Mouse (Mus musculus): ENCODE results near the gene Aspdh. TPM values are rescaled to one million over a fixed set of nuclear protein-coding genes. Genes with fewer than 3 reads are reported as not detected.
A peak's percentile ranks its signal among the peaks of the same experiment; 100 is the strongest.

The Aspdh gene
- polyA plus RNA-seq, 1 experiment from 2014 or later, result 1.5 TPM

GRCm38 (mm10) chr7:44461503-44462217 lies 3.5 kb upstream of the Aspdh start:
- H3K27me3 ChIP-seq (replicated peaks; ENCODE audit: control insufficient read depth, insufficient read depth, low read length), result peaks cover 49% of the 10 kb centered on the region
- no peak overlapping the region for H3K4me2 ChIP-seq (replicated peaks; ENCODE audit: low read depth)
- no peak for ATAC-seq
- H3K9me3 ChIP-seq (ENCODE audit: control insufficient read depth), result no peaks in the 10 kb centered on the region
- no peak for TF ChIP-seq CTCF (IDR thresholded peaks at IDR 0.05; ENCODE audit: low read depth)
- H3K9ac ChIP-seq (ENCODE audit: low read depth, low read length), result no peak overlapping the region
- H3K4me3 ChIP-seq (ENCODE audit: low read depth, low read length), result no peak overlapping the region
- H3K36me3 ChIP-seq (ENCODE audit: control insufficient read depth, insufficient read depth), result no peaks in the 10 kb centered on the region
- H3K27ac ChIP-seq (ENCODE audit: low read depth, low read length), result no peak overlapping the region
- H3K4me1 ChIP-seq (replicated peaks; ENCODE audit: control insufficient read depth, insufficient read depth, low read length), result no peaks in the 10 kb centered on the region
- 49% methylated on average over 56 of the region's 57 CpGs for WGBS

DNA sequence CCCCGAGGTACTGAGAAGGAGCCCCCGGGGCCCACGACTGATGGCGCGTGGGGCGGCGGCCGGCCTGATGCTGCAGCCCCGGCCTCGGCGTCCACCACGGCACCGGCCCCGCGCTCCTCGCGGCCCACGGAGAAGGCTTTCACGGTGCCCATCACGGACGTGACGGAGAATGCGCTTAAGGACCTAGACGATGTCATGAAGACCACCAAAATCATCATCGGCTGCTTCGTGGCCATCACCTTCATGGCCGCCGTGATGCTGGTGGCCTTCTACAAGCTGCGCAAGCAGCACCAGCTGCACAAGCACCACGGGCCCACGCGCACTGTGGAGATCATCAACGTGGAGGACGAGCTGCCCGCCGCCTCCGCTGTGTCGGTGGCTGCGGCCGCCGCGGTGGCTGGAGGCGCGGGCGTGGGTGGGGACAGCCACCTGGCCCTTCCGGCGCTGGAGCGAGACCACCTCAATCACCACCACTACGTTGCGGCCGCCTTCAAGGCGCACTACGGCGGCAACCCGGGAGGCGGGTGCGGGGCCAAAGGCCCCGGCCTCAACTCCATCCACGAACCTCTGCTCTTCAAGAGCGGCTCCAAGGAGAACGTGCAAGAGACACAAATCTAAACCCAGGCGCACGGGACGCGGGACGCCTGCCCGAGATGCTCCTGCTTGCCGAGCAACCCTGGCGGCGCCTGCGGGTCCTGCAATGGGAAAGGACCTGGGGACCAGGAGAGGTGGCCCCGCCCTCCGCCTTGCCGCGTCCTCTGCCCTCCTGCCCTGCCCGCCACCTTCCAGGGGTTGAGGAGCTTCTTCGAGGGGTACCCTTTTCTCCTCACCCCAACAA lies 2.8 kb upstream of the Aspdh start:
- H3K4me1 ChIP-seq (replicated peaks; ENCODE audit: control insufficient read depth, insufficient read depth, low read length), result no peaks in the 10 kb centered on the region
- no peak overlapping the region for H3K9ac ChIP-seq (ENCODE audit: low read depth, low read length)
- H3K4me3 ChIP-seq (ENCODE audit: low read depth, low read length), result peak overlapping the region; percentile 16; the same call in 1 of the 2 replicates
- WGBS, result 8% methylated on average over 72 of the region's 77 CpGs
- no peaks in the 10 kb centered on the region for H3K9me3 ChIP-seq (ENCODE audit: control insufficient read depth)
- peaks cover 49% of the 10 kb centered on the region for H3K27me3 ChIP-seq (replicated peaks; ENCODE audit: control insufficient read depth, insufficient read depth, low read length)
- H3K27ac ChIP-seq (ENCODE audit: low read depth, low read length), result no peak overlapping the region
- no peaks in the 10 kb centered on the region for H3K36me3 ChIP-seq (ENCODE audit: control insufficient read depth, insufficient read depth)
- peak overlapping the region; percentile 38 for H3K4me2 ChIP-seq (replicated peaks; ENCODE audit: low read depth)
- no peak for ATAC-seq
- TF ChIP-seq CTCF (IDR thresholded peaks at IDR 0.05; ENCODE audit: low read depth), result peak; percentile 61

GRCm38 (mm10) chr7:44463056-44463425 lies 2.1 kb upstream of the Aspdh start:
- 23% methylated on average over 8 of the region's 8 CpGs for WGBS
- Histone ChIP-seq H3K9ac (ENCODE audit: low read depth, low read length) (no peak overlapping the region), H3K4me1 (replicated peaks; ENCODE audit: control insufficient read depth, insufficient read depth, low read length) (no peaks in the 10 kb centered on the region), H3K4me3 (ENCODE audit: low read depth, low read length) (peak overlapping the region; percentile 16; the same call in 1 of the 2 replicates), H3K4me2 (replicated peaks; ENCODE audit: low read depth) (no peak overlapping the region), H3K36me3 (ENCODE audit: control insufficient read depth, insufficient read depth) (no peaks in the 10 kb centered on the region), H3K27ac (ENCODE audit: low read depth, low read length) (no peak overlapping the region), H3K27me3 (replicated peaks; ENCODE audit: control insufficient read depth, insufficient read depth, low read length) (peaks cover 49% of the 10 kb centered on the region), H3K9me3 (ENCODE audit: control insufficient read depth) (no peaks in the 10 kb centered on the region)
- no peak for TF ChIP-seq CTCF (IDR thresholded peaks at IDR 0.05; ENCODE audit: low read depth)
- no peak for ATAC-seq

DNA sequence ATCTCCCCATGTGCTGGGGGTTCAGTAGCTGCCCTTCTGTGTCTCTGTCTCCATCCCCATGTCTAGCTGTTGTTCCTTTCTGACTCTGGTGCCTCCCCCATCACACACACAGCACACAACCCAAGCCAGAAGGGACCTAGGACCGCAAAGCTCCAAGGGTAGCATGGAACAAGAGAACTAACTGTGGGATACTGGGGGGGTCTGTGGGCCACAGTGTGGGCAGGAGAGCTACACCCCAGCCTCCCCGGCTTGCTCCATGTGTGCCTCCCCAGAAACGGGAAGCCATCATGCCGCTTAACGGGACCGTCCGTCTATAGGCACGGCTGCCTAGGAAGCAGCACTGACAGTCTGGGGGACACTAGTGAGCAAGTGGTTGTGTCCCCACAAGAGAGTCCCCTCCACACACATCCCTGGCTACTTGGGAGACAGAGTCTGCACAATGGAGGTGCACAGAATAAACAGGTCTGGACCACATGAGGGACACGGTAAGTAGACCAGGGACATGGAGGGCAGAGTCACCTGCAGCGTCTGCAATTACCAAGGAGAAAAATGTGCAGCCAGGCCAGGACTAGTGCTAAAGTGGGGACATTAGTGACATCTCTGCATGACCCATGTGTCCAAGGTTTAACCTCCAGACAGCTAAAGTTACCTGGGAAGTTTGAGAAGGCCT lies 1.5 kb upstream of the Aspdh start:
- H3K4me1 ChIP-seq (replicated peaks; ENCODE audit: control insufficient read depth, insufficient read depth, low read length), result peaks cover 5% of the 10 kb centered on the region; the same call in 1 of the 2 replicates
- WGBS, result 82% methylated on average over 10 of the region's 10 CpGs
- no peak overlapping the region for H3K4me2 ChIP-seq (replicated peaks; ENCODE audit: low read depth)
- no peaks in the 10 kb centered on the region for H3K9me3 ChIP-seq (ENCODE audit: control insufficient read depth)
- TF ChIP-seq CTCF (IDR thresholded peaks at IDR 0.05; ENCODE audit: low read depth), result no peak
- no peaks in the 10 kb centered on the region for H3K36me3 ChIP-seq (ENCODE audit: control insufficient read depth, insufficient read depth)
- H3K27ac ChIP-seq (ENCODE audit: low read depth, low read length), result no peak overlapping the region
- ATAC-seq, result no peak
- H3K9ac ChIP-seq (ENCODE audit: low read depth, low read length), result no peak overlapping the region
- H3K27me3 ChIP-seq (replicated peaks; ENCODE audit: control insufficient read depth, insufficient read depth, low read length), result peaks cover 49% of the 10 kb centered on the region
- H3K4me3 ChIP-seq (ENCODE audit: low read depth, low read length), result no peak overlapping the region

GRCm38 (mm10) chr7:44464511-44464910 lies 680 bp upstream of the Aspdh start:
- H3K4me3 ChIP-seq (ENCODE audit: low read depth, low read length), result no peak overlapping the region
- no peaks in the 10 kb centered on the region for H3K9me3 ChIP-seq (ENCODE audit: control insufficient read depth)
- no peaks in the 10 kb centered on the region; the same call in 1 of the 2 replicates for H3K36me3 ChIP-seq (ENCODE audit: control insufficient read depth, insufficient read depth)
- TF ChIP-seq CTCF (IDR thresholded peaks at IDR 0.05; ENCODE audit: low read depth), result no peak
- 42% methylated on average over 4 of the region's 4 CpGs for WGBS
- no peak for ATAC-seq
- peaks cover 49% of the 10 kb centered on the region for H3K27me3 ChIP-seq (replicated peaks; ENCODE audit: control insufficient read depth, insufficient read depth, low read length)
- no peak overlapping the region for H3K27ac ChIP-seq (ENCODE audit: low read depth, low read length)
- H3K4me2 ChIP-seq (replicated peaks; ENCODE audit: low read depth), result no peak overlapping the region
- H3K9ac ChIP-seq (ENCODE audit: low read depth, low read length), result no peak overlapping the region
- peaks cover 9% of the 10 kb centered on the region; the same call in 1 of the 2 replicates for H3K4me1 ChIP-seq (replicated peaks; ENCODE audit: control insufficient read depth, insufficient read depth, low read length)
